Mouse (Mus musculus) intestine, embryonic 15.5 days (tissue): ENCODE results near the gene Heatr5b. TPM values are rescaled to one million over a fixed set of nuclear protein-coding genes. Genes with fewer than 3 reads are reported as not detected.
"Not testable (repeated sequence)": the region's sequence is repeated elsewhere in the genome, so short reads cannot be mapped to it uniquely, and the experiment has no call there.

ENCODE experiments used
- ATAC-seq: fragments of 200-750 bp; cut with Nextera tagmentation; 2 replicates; pipeline ENCODE4 v1.8.0; 2017; ENCODE audit warnings: moderate TSS enrichment, moderate library complexity
- H3K27ac ChIP-seq: fragments of 300-500 bp; sonication (generic); 2 replicates; pipeline ENCODE4 v1.5.1; 2015; ENCODE audit warnings: mild to moderate bottlenecking, inconsistent platforms
- H3K27me3 ChIP-seq: fragments of 300-500 bp; sonication (generic); replicated peaks from 2 replicates; pipeline ENCODE4 v1.6.1; 2015; ENCODE audit warnings: inconsistent platforms
- H3K36me3 ChIP-seq: fragments of 300-500 bp; sonication (generic); 2 replicates; pipeline ENCODE4 v1.6.1; 2015; ENCODE audit warnings: inconsistent platforms
- H3K4me1 ChIP-seq: fragments of 300-500 bp; sonication (generic); replicated peaks from 2 replicates; pipeline ENCODE4 v1.6.1; 2015; ENCODE audit warnings: inconsistent platforms
- H3K4me2 ChIP-seq: fragments of 300-500 bp; sonication (generic); replicated peaks from 2 replicates; pipeline ENCODE4 v1.6.1; 2015; ENCODE audit warnings: mild to moderate bottlenecking, inconsistent platforms
- H3K4me3 ChIP-seq: fragments of 300-500 bp; sonication (generic); replicated peaks from 2 replicates; pipeline ENCODE4 v1.5.1; 2015; ENCODE audit warnings: inconsistent platforms
- H3K9ac ChIP-seq: fragments of 300-500 bp; sonication (generic); 2 replicates; pipeline ENCODE4 v1.6.1; 2015; ENCODE audit warnings: inconsistent platforms
- H3K9me3 ChIP-seq: fragments of 300-500 bp; sonication (generic); 2 replicates; pipeline ENCODE4 v1.6.1; 2016; ENCODE audit warnings: inconsistent platforms
- WGBS: fragments of 180-500 bp; shearing (Covaris S2); methylation state at CpG from one replicate; pipeline ENCODE4 v1.1.7; 2015; 5-methylcytosine and 5-hydroxymethylcytosine counted together
- polyA plus RNA-seq: library from polyadenylated mRNA; unstranded; fragments of >200 nt; fragmentation: Nextera tagmentation; extraction: Ambion mirVana; gene quantifications from 2 replicates; pipeline ENCODE4 v1.2.1, GENCODE M21; 2015

The Heatr5b gene
- polyA plus RNA-seq, 1 experiment from 2014 or later = 10.0 TPM

GRCm38 (mm10) chr17:78797222-78797621 is 37.9 kb downstream of the Heatr5b start:
- Histone ChIP-seq H3K27ac (no peak overlapping the region), H3K4me2 (no peak overlapping the region), H3K9ac (no peak overlapping the region), H3K4me3 (no peak overlapping the region), H3K27me3 (no peaks in the 10 kb centered on the region), H3K4me1 (no peaks in the 10 kb centered on the region), H3K36me3 (peaks cover 4% of the 10 kb centered on the region), H3K9me3 (no peaks in the 10 kb centered on the region)
- 95% methylated on average over 1 of the region's 1 CpGs for WGBS
- ATAC-seq = no peak

GRCm38 (mm10) chr17:78794390-78794789 is 40.8 kb downstream of the Heatr5b start:
- 75% methylated on average over 5 of the region's 5 CpGs for WGBS
- Histone ChIP-seq H3K4me3 (no peak overlapping the region), H3K9ac (no peak overlapping the region), H3K27ac (no peak overlapping the region), H3K36me3 (peaks cover 4% of the 10 kb centered on the region), H3K4me2 (no peak overlapping the region), H3K27me3 (no peaks in the 10 kb centered on the region), H3K4me1 (no peaks in the 10 kb centered on the region), H3K9me3 (no peaks in the 10 kb centered on the region)
- no peak for ATAC-seq

- WGBS = 72% methylated on average over 3 of the region's 3 CpGs
- no peaks in the 10 kb centered on the region for H3K9me3 ChIP-seq
- H3K27me3 ChIP-seq = no peaks in the 10 kb centered on the region
- H3K27ac ChIP-seq = no peak overlapping the region
- H3K9ac ChIP-seq = no peak overlapping the region
- peaks cover 4% of the 10 kb centered on the region; the same call in 1 of the 2 replicates for H3K36me3 ChIP-seq
- no peaks in the 10 kb centered on the region for H3K4me1 ChIP-seq
- no peak overlapping the region for H3K4me2 ChIP-seq
- H3K4me3 ChIP-seq = no peak overlapping the region
- no peak for ATAC-seq
These were observed 43.0 kb downstream of the Heatr5b start for GRCm38 (mm10) chr17:78792122-78792521.

- Histone ChIP-seq H3K36me3 (peaks cover 4% of the 10 kb centered on the region; the same call in 1 of the 2 replicates), H3K27me3 (no peaks in the 10 kb centered on the region), H3K27ac (no peak overlapping the region), H3K9ac (no peak overlapping the region), H3K4me3 (no peak overlapping the region), H3K4me2 (no peak overlapping the region), H3K4me1 (no peaks in the 10 kb centered on the region), H3K9me3 (no peaks in the 10 kb centered on the region)
- ATAC-seq = no peak
- WGBS = 93% methylated on average over 3 of the region's 3 CpGs
These were observed 43.5 kb downstream of the Heatr5b start for GRCm38 (mm10) chr17:78791690-78792070.

- 81% methylated on average over 7 of the region's 7 CpGs for WGBS
- peaks cover under 1% of the 10 kb centered on the region; the same call in 1 of the 2 replicates for H3K36me3 ChIP-seq
- H3K4me2 ChIP-seq = no peak overlapping the region
- H3K4me1 ChIP-seq = no peaks in the 10 kb centered on the region
- H3K27me3 ChIP-seq = no peaks in the 10 kb centered on the region
- ATAC-seq = no peak
- no peak overlapping the region for H3K4me3 ChIP-seq
- no peaks in the 10 kb centered on the region for H3K9me3 ChIP-seq
- no peak overlapping the region for H3K27ac ChIP-seq
- H3K9ac ChIP-seq = no peak overlapping the region
These were observed 44.0 kb downstream of the Heatr5b start for GRCm38 (mm10) chr17:78791068-78791689.

GRCm38 (mm10) chr17:78788273-78788672 is 46.9 kb downstream of the Heatr5b start:
- not testable (repeated sequence) for H3K4me3 ChIP-seq, H3K9me3 ChIP-seq, H3K27ac ChIP-seq, H3K9ac ChIP-seq, H3K27me3 ChIP-seq, H3K4me2 ChIP-seq, ATAC-seq, H3K4me1 ChIP-seq, H3K36me3 ChIP-seq
- 66% methylated on average over 3 of the region's 3 CpGs for WGBS

GRCm38 (mm10) chr17:78778765-78779164 is 56.4 kb downstream of the Heatr5b start:
- no peaks in the 10 kb centered on the region for H3K36me3 ChIP-seq
- no peaks in the 10 kb centered on the region for H3K27me3 ChIP-seq
- H3K27ac ChIP-seq = no peak overlapping the region
- no peaks in the 10 kb centered on the region for H3K9me3 ChIP-seq
- ATAC-seq = no peak
- no peak overlapping the region for H3K4me3 ChIP-seq
- no peak overlapping the region for H3K4me2 ChIP-seq
- no peaks in the 10 kb centered on the region for H3K4me1 ChIP-seq
- no peak overlapping the region for H3K9ac ChIP-seq
- 90% methylated on average over 1 of the region's 1 CpGs for WGBS

- no peak overlapping the region for H3K4me3 ChIP-seq
- no peak overlapping the region for H3K4me2 ChIP-seq
- no peak overlapping the region for H3K27ac ChIP-seq
- no peaks in the 10 kb centered on the region for H3K4me1 ChIP-seq
- 86% methylated on average over 2 of the region's 2 CpGs for WGBS
- no peak overlapping the region for H3K9ac ChIP-seq
- no peaks in the 10 kb centered on the region for H3K9me3 ChIP-seq
- no peak for ATAC-seq
- H3K36me3 ChIP-seq = 0 out of 2 replicates have a peak, but pooled peaks cover 3% of the 10 kb centered on the region
- H3K27me3 ChIP-seq = no peaks in the 10 kb centered on the region
These were observed 62.8 kb downstream of the Heatr5b start for GRCm38 (mm10) chr17:78772317-78772716.

- no peak overlapping the region for H3K4me2 ChIP-seq
- WGBS = 59% methylated on average over 7 of the region's 7 CpGs
These were observed 64.2 kb downstream of the Heatr5b start for GRCm38 (mm10) chr17:78770932-78771331.

GRCm38 (mm10) chr17:78769341-78769740 is 65.8 kb downstream of the Heatr5b start:
- Histone ChIP-seq H3K36me3 (0 out of 2 replicates have a peak, but pooled peaks cover 3% of the 10 kb centered on the region), H3K27me3 (no peaks in the 10 kb centered on the region), H3K27ac (no peak overlapping the region), H3K4me3 (no peak overlapping the region), H3K9ac (no peak overlapping the region), H3K9me3 (no peaks in the 10 kb centered on the region), H3K4me1 (no peaks in the 10 kb centered on the region), H3K4me2 (no peak overlapping the region)
- 74% methylated on average over 3 of the region's 3 CpGs for WGBS
- no peak for ATAC-seq

More at GRCm38 (mm10) chr17:78770932-78771331, 64.2 kb downstream of the Heatr5b start:
- Histone ChIP-seq H3K4me1 (no peaks in the 10 kb centered on the region), H3K9ac (no peak overlapping the region), H3K36me3 (0 out of 2 replicates have a peak, but pooled peaks cover 3% of the 10 kb centered on the region), H3K9me3 (no peaks in the 10 kb centered on the region), H3K4me3 (no peak overlapping the region), H3K27me3 (no peaks in the 10 kb centered on the region), H3K27ac (no peak overlapping the region)
- ATAC-seq = no peak

- 0 out of 2 replicates have a peak, but pooled peaks cover 3% of the 10 kb centered on the region for H3K36me3 ChIP-seq
- ATAC-seq = no peak
- no peak overlapping the region for H3K4me3 ChIP-seq
- no peaks in the 10 kb centered on the region for H3K4me1 ChIP-seq
- 71% methylated on average over 2 of the region's 2 CpGs for WGBS
- H3K9me3 ChIP-seq = no peaks in the 10 kb centered on the region
- no peak overlapping the region for H3K4me2 ChIP-seq
- H3K27ac ChIP-seq = no peak overlapping the region
- H3K9ac ChIP-seq = no peak overlapping the region
- no peaks in the 10 kb centered on the region for H3K27me3 ChIP-seq
These were observed 66.2 kb downstream of the Heatr5b start for GRCm38 (mm10) chr17:78768937-78769336.

GRCm38 (mm10) chr17:78767546-78767945 is 67.6 kb downstream of the Heatr5b start:
- Histone ChIP-seq H3K4me2 (no peak overlapping the region), H3K9me3 (no peaks in the 10 kb centered on the region), H3K36me3 (no peaks in the 10 kb centered on the region), H3K27ac (no peak overlapping the region), H3K27me3 (no peaks in the 10 kb centered on the region), H3K4me1 (no peaks in the 10 kb centered on the region), H3K4me3 (no peak overlapping the region), H3K9ac (no peak overlapping the region)
- 76% methylated on average over 8 of the region's 8 CpGs for WGBS
- no peak for ATAC-seq

- no peak for ATAC-seq
- Histone ChIP-seq H3K4me1 (no peaks in the 10 kb centered on the region), H3K9me3 (no peaks in the 10 kb centered on the region), H3K4me2 (no peak overlapping the region), H3K4me3 (no peak overlapping the region), H3K9ac (no peak overlapping the region), H3K27ac (no peak overlapping the region), H3K27me3 (no peaks in the 10 kb centered on the region), H3K36me3 (0 out of 2 replicates have a peak, but pooled peaks cover 2% of the 10 kb centered on the region)
- 66% methylated on average over 7 of the region's 7 CpGs for WGBS
These were observed 69.1 kb downstream of the Heatr5b start for GRCm38 (mm10) chr17:78766084-78766483.
